Mouse (Mus musculus) lung, postnatal 4 days (tissue): ENCODE measurements at regions not wholly inside any gene's neighbourhood (a gene's known extent, or its start where the extent isn't known, plus 50 kb on each side); places are given as distances from the start of the nearest gene placed in this dataset.

ENCODE experiments used
- DNase-seq, 2 experiments: peaks; one replicate each; pipeline ENCODE4 v3.0.0; 2021

- no peak for DNase-seq
These were observed 1100.8 kb upstream of the Gm7489 start for GRCm38 (mm10) chr15:52783940-52784339.

- DNase-seq, result no peak
These were observed 1099.5 kb upstream of the Gm7489 start for GRCm38 (mm10) chr15:52785196-52785595.

GRCm38 (mm10) chr15:52785976-52786375 lies 1098.7 kb upstream of the Gm7489 start:
- no peak for DNase-seq

GRCm38 (mm10) chr15:52805479-52806199 lies 1079.1 kb upstream of the Gm7489 start:
- DNase-seq, result no peak

GRCm38 (mm10) chr15:52808622-52809021 lies 1076.1 kb upstream of the Gm7489 start:
- no peak for DNase-seq

GRCm38 (mm10) chr15:52820796-52821195 lies 1063.9 kb upstream of the Gm7489 start:
- DNase-seq, result no peak

- no peak for DNase-seq
These were observed 1047.8 kb upstream of the Gm7489 start for GRCm38 (mm10) chr15:52836896-52837295.

- DNase-seq, result no peak
These were observed 1036.6 kb upstream of the Gm7489 start for GRCm38 (mm10) chr15:52848132-52848531.

GRCm38 (mm10) chr15:52858682-52859081 lies 1026.0 kb upstream of the Gm7489 start:
- DNase-seq, result no peak

GRCm38 (mm10) chr15:52863494-52863893 lies 1021.2 kb upstream of the Gm7489 start:
- no peak for DNase-seq

GRCm38 (mm10) chr15:52892244-52892950 lies 992.3 kb upstream of the Gm7489 start:
- DNase-seq, result no peak

- DNase-seq, result no peak
These were observed 986.6 kb upstream of the Gm7489 start for GRCm38 (mm10) chr15:52898107-52898506.

- no peak for DNase-seq
These were observed 985.3 kb upstream of the Gm7489 start for GRCm38 (mm10) chr15:52899403-52899802.

GRCm38 (mm10) chr15:52899822-52900221 lies 984.9 kb upstream of the Gm7489 start:
- no peak for DNase-seq

- DNase-seq, result no peak
These were observed 979.5 kb upstream of the Gm7489 start for GRCm38 (mm10) chr15:52905231-52905630.

- DNase-seq, result no peak
These were observed 977.5 kb upstream of the Gm7489 start for GRCm38 (mm10) chr15:52907217-52907616.

GRCm38 (mm10) chr15:52922277-52922676 lies 962.4 kb upstream of the Gm7489 start:
- DNase-seq, result no peak

GRCm38 (mm10) chr15:52928408-52928807 lies 956.3 kb upstream of the Gm7489 start:
- DNase-seq, result no peak

- no peak for DNase-seq
These were observed 947.6 kb upstream of the Gm7489 start for GRCm38 (mm10) chr15:52937138-52937537.

GRCm38 (mm10) chr15:52944592-52944991 lies 940.1 kb upstream of the Gm7489 start:
- DNase-seq, result no peak

- no peak for DNase-seq
These were observed 936.5 kb upstream of the Gm7489 start for GRCm38 (mm10) chr15:52948196-52948595.

- DNase-seq, result no peak
These were observed 931.2 kb upstream of the Gm7489 start for GRCm38 (mm10) chr15:52953480-52953879.

- no peak for DNase-seq
These were observed 929.8 kb upstream of the Gm7489 start for GRCm38 (mm10) chr15:52954715-52955593.
